Mouse (Mus musculus) limb, embryonic 13.5 days (tissue): Measurements from ENCODE around the gene Gm6526. TPM values are rescaled to one million over a fixed set of nuclear protein-coding genes. Genes with fewer than 3 reads are reported as not detected.
"Not testable (repeated sequence)": the region's sequence is repeated elsewhere in the genome, so short reads cannot be mapped to it uniquely, and the experiment has no call there.

ENCODE experiments used
- ATAC-seq: fragments of 200-750 bp; cut with Nextera tagmentation; 2 replicates; pipeline ENCODE4 v1.8.0; 2017; ENCODE audit warnings: low read depth, moderate number of reproducible peaks, moderate TSS enrichment; ENCODE audit not compliant: low FRiP score
- H3K27ac ChIP-seq: fragments of 300-500 bp; sonication (generic); 2 replicates; pipeline ENCODE4 v1.5.1; 2015; ENCODE audit warnings: inconsistent platforms, mild to moderate bottlenecking, moderate library complexity
- H3K27me3 ChIP-seq: fragments of 300-500 bp; sonication (generic); 2 replicates; pipeline ENCODE4 v1.6.1; 2015; ENCODE audit warnings: mild to moderate bottlenecking, inconsistent platforms
- H3K36me3 ChIP-seq: fragments of 300-500 bp; sonication (generic); 2 replicates; pipeline ENCODE4 v1.6.1; 2015; ENCODE audit warnings: inconsistent platforms, mild to moderate bottlenecking, moderate library complexity
- H3K4me1 ChIP-seq: fragments of 300-500 bp; sonication (generic); 2 replicates; pipeline ENCODE4 v1.6.1; 2015; ENCODE audit warnings: inconsistent platforms
- H3K4me2 ChIP-seq: fragments of 300-500 bp; sonication (generic); replicated peaks from 2 replicates; pipeline ENCODE4 v1.6.1; 2015; ENCODE audit warnings: inconsistent platforms, mild to moderate bottlenecking, moderate library complexity
- H3K4me3 ChIP-seq: fragments of 300-500 bp; sonication (generic); 2 replicates; pipeline ENCODE4 v1.5.1; 2015; ENCODE audit warnings: moderate library complexity, mild to moderate bottlenecking, inconsistent platforms
- H3K9ac ChIP-seq: fragments of 300-500 bp; sonication (generic); 2 replicates; pipeline ENCODE4 v1.6.1; 2015; ENCODE audit warnings: mild to moderate bottlenecking, inconsistent platforms
- H3K9me3 ChIP-seq: fragments of 300-500 bp; sonication (generic); 2 replicates; pipeline ENCODE4 v1.6.1; 2016; ENCODE audit warnings: inconsistent platforms
- WGBS: fragments of 180-500 bp; shearing (Covaris S2); methylation state at CpG from one replicate; pipeline ENCODE4 v1.1.7; 2015; 5-methylcytosine and 5-hydroxymethylcytosine counted together
- polyA plus RNA-seq: library from polyadenylated mRNA; unstranded; fragments of >200 nt; fragmentation: Nextera tagmentation; extraction: Ambion mirVana; gene quantifications from 2 replicates; pipeline ENCODE4 v1.2.1, GENCODE M21; 2015

The Gm6526 gene
- not detected in 2 replicates for polyA plus RNA-seq

DNA sequence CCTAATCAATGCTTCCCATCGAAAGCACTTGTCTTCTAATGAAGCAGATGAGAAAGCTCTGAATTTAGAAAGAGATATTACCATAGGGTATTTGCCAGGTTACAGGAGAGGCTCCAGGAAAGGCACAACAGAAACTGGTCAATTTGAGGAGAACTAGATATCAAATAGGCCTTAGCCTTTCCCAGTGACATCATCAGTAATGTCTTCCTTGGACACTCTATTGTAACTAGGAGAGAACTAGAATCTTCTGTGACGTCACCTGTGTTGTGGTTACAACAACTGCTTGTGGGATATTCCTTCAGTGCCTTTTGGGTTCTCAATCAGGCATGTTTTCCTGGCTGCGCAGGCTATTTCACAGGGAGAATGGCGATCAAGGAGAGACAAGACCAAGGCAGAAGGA lies at the start of gene Gm6526:
TSS of gene Gm6526 (plus strand) at position 301 of the 400 bp plus-strand sequence.
- not testable (repeated sequence) for H3K9me3 ChIP-seq, H3K27ac ChIP-seq, H3K36me3 ChIP-seq, H3K4me2 ChIP-seq, H3K4me3 ChIP-seq, H3K4me1 ChIP-seq, ATAC-seq, H3K27me3 ChIP-seq, H3K9ac ChIP-seq
- WGBS = 79% methylated on average over 4 of the region's 4 CpGs

DNA sequence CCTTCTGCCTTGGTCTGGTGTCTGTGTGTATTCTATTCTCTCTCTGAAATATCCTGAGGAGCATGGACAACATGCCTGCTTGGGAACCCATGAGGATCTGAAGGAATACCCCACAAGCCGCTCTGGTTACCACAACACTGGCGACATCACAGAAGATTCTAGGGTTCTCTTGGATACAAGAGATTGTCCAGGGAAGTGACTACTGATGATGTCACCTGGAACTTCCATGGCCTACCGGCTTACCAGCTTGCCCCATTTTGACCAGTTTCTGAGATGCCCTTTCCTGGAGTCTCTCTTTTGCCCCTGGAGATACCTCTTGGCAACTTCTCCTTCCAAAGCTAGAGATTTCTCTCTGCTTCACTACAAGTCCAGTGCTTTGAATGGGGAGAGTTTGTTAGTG lies 20.3 kb upstream of the Gm6526 start, which contains the start of gene Gm16506:
TSS of gene Gm16506 (minus strand) at position 101 of the 400 bp plus-strand sequence.
- 95% methylated on average over 3 of the region's 3 CpGs for WGBS

GRCm38 (mm10) chr14:43784645-43785044 lies 37.0 kb downstream of the Gm6526 start, which contains the start of gene Gm8180:
Gm8180 (minus strand) TSS chr14:43784745.
- 94% methylated on average over 3 of the region's 3 CpGs for WGBS
- not testable (repeated sequence) for H3K9ac ChIP-seq

More for the DNA sequence above, 20.3 kb upstream of the Gm6526 start, which contains the start of gene Gm16506:
- ATAC-seq, H3K27ac ChIP-seq, H3K4me3 ChIP-seq, H3K27me3 ChIP-seq, H3K4me1 ChIP-seq, H3K9ac ChIP-seq, H3K36me3 ChIP-seq, H3K9me3 ChIP-seq, H3K4me2 ChIP-seq: not testable (repeated sequence)

GRCm38 (mm10) chr14:43793811-43794210 lies 46.1 kb downstream of the Gm6526 start:
- 78% methylated on average over 5 of the region's 5 CpGs for WGBS
- ATAC-seq, H3K4me3 ChIP-seq, H3K4me2 ChIP-seq, H3K4me1 ChIP-seq, H3K9me3 ChIP-seq, H3K36me3 ChIP-seq, H3K27ac ChIP-seq, H3K9ac ChIP-seq, H3K27me3 ChIP-seq: not testable (repeated sequence)

More at GRCm38 (mm10) chr14:43784645-43785044, 37.0 kb downstream of the Gm6526 start, which contains the start of gene Gm8180:
- ATAC-seq, H3K9me3 ChIP-seq, H3K27me3 ChIP-seq, H3K27ac ChIP-seq, H3K36me3 ChIP-seq, H3K4me2 ChIP-seq, H3K4me1 ChIP-seq, H3K4me3 ChIP-seq: not testable (repeated sequence)

GRCm38 (mm10) chr14:43796069-43796904 lies 48.6 kb downstream of the Gm6526 start:
- WGBS = 13% methylated on average over 14 of the region's 14 CpGs
- Histone ChIP-seq H3K4me1 (0 out of 2 replicates have a peak, but pooled peaks cover 9% of the 10 kb centered on the region), H3K9me3 (no peaks in the 10 kb centered on the region), H3K4me2 (peak overlapping the region; percentile 56), H3K27ac (no peak overlapping the region), H3K4me3 (peak overlapping the region; percentile 21), H3K36me3 (no peaks in the 10 kb centered on the region), H3K9ac (peak overlapping the region; percentile 25; the same call in 1 of the 2 replicates), H3K27me3 (no peaks in the 10 kb centered on the region)
- ATAC-seq = peak; percentile 75; the same call in 1 of the 2 replicates

DNA sequence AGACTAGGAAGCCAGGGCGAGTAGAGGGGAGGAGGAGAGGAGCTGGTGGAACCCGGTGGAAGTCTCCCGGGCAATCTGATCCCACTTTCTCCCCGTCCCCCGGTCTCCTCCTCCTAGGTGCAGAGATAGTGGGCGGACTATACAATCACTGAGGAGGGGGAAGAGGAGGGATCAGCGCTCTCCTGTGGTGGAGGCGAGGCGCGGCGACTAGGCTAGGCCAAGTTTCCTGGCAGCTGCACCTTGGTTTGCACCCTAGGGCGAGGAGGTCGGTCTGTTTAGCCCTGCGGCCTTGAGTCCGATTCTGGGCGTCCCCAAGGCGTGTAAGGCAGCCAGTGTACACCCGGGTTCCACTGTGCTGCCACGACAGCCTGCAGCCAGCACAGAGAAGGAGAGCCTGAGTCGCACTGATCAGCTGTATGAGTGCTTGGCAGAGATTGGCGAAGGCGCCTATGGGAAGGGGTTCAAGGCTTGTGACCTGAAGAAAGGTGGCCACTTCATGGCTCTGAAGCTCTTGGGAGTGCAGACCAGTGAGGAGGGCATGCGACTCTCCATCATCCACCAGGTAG lies 49.3 kb downstream of the Gm6526 start:
- not testable (repeated sequence) for H3K36me3 ChIP-seq, H3K27me3 ChIP-seq, H3K9me3 ChIP-seq, H3K27ac ChIP-seq, H3K4me1 ChIP-seq
- H3K4me3 ChIP-seq = peak overlapping the region; percentile 21
- peak; percentile 67; the same call in 1 of the 2 replicates for ATAC-seq
- H3K9ac ChIP-seq = peak overlapping the region; percentile 25; the same call in 1 of the 2 replicates
- 12% methylated on average over 23 of the region's 23 CpGs for WGBS
- H3K4me2 ChIP-seq = peak overlapping the region; percentile 56

GRCm38 (mm10) chr14:43804435-43804834 lies 56.8 kb downstream of the Gm6526 start:
- not testable (repeated sequence) for H3K36me3 ChIP-seq, H3K27me3 ChIP-seq, H3K4me1 ChIP-seq, H3K9ac ChIP-seq, H3K4me2 ChIP-seq, H3K27ac ChIP-seq, H3K4me3 ChIP-seq, H3K9me3 ChIP-seq, ATAC-seq
- WGBS = 4% methylated on average over 4 of the region's 7 CpGs

Other genes with a start within 250 kb of the Gm6526 start
- not detected in 2 replicates for gene Gm5799, start 204.3 kb upstream of the Gm6526 start, polyA plus RNA-seq
- gene Gm17654, start 168.7 kb upstream of the Gm6526 start, polyA plus RNA-seq = not detected in 2 replicates
- not detected in 2 replicates for gene Gm10375, start 139.9 kb upstream of the Gm6526 start, polyA plus RNA-seq
- gene Gm8165, start 70.7 kb upstream of the Gm6526 start, polyA plus RNA-seq = not detected in 2 replicates
- 1.0 and 1.5 TPM in 2 replicates for gene Gm7324, start 50.0 kb upstream of the Gm6526 start, polyA plus RNA-seq
- gene Gm16506, start 20.4 kb upstream of the Gm6526 start, polyA plus RNA-seq = not detected in 2 replicates
- not detected in 2 replicates for gene Gm8180, start 36.9 kb downstream of the Gm6526 start, polyA plus RNA-seq
- 0.42 TPM in 1 of 2 replicates, not detected in the other for gene Ear1, start 127.7 kb downstream of the Gm6526 start, polyA plus RNA-seq
- not detected in 2 replicates for gene Ear10, start 175.7 kb downstream of the Gm6526 start, polyA plus RNA-seq
- gene Gm8113, start 177.5 kb downstream of the Gm6526 start, polyA plus RNA-seq = 8.4 and 10.2 TPM in 2 replicates
- gene Ang5, start 209.2 kb downstream of the Gm6526 start, polyA plus RNA-seq = not detected in 2 replicates